Mouse (Mus musculus) embryo, embryonic 11 days (tissue): ENCODE data around the gene Nwd1.
A peak's percentile ranks its signal among the peaks of the same experiment; 100 is the strongest.

Experiments
- DNase-seq: peaks from one replicate; pipeline ENCODE4 v3.0.0-alpha.2; 2015

Gene Nwd1

DNA sequence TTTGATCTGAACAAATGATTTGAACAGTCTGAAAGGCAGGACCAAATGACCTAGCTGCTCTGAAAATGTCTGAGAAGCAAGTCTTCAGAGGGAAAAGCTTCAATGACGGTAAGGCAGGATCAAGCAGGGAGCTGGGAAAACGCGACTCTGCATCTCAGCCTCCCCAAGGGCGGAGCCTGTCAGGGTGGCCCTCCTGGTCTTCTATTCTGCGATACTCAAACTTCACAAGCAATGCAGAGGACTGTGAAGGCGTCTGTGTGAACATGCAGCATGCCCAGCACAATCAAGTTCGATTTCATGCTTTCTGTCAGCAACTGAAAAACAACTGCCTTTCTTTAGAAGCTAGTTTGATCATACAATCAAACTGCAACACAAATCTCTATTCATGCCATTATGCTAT lies 120.3 kb downstream of the Nwd1 start:
- DNase-seq, result peak; percentile 20
